ENCODE assay signal across 8 mouse cellular contexts in the genomic region with DNA sequence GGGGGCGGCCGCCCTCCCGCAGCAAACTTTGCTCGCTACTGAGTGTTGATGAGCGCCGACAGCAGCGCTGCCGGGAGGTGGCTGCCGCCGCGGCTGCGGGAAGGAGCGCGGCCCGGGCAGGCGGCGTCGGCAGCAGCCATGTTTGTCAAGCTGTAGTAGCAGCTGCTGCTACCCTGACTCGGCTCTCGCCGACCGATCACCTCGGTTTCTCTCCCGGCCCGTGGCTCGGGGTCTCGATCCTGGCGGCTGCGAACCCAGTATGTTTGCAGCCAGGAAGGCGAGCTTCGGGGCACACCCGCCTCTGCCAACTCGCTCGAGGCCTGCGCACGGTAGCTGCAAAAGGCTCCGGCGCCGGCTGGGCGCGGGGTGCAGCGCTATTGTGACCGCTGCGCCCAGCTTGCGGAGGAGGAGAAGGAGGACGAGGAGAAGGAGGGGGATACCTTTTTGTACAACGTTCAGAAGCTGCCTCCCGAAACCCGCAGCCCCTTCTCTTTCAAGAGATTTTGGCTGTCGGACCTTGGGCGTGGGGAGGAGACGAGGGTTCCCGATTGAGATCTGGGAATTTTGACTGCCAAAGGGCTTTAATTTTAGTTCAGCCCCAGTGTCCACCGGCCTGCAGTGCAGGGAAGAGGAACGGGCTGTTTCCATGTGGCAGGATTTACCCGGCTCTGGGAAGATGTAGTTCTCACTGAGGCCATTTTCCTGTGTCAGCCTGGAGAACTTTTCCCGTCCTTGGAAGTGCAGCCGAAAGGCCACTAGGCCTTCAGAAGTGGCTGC. TPM values are rescaled to one million over a fixed set of nuclear protein-coding genes. Genes with fewer than 3 reads are reported as not detected.
DNase-seq lines count a peak whose midpoint lies in the region; ATAC-seq and TF ChIP-seq lines count a peak whose summit lies in the region.

No protein-coding gene starts in this region.

- peaks cover 27% of the 10 kb centered on the region for H3K36me3 ChIP-seq in forebrain, embryonic 14.5 days (ENCODE audit: control insufficient read depth, insufficient read depth, low read length)
- H3K36me3 ChIP-seq in lung, postnatal 0 days (ENCODE audit: insufficient read depth, low read length), result peaks cover 7% of the 10 kb centered on the region; the same call in 1 of the 2 replicates

- peak overlapping the region; percentile 87 for H3K4me2 ChIP-seq in forebrain, embryonic 14.5 days (ENCODE audit: low read length)
- H3K4me2 ChIP-seq in lung, postnatal 0 days (replicated peaks; ENCODE audit: low read depth, low read length), result peak overlapping the region; percentile 81

- under 1% methylated on average over 55 of the region's 58 CpGs for WGBS in forebrain, embryonic 14.5 days
- under 1% methylated on average over 45 of the region's 58 CpGs for WGBS in lung, postnatal 0 days

- H3K4me1 ChIP-seq in forebrain, embryonic 14.5 days (ENCODE audit: control insufficient read depth, insufficient read depth, low read length), result peaks cover 41% of the 10 kb centered on the region
- peaks cover 21% of the 10 kb centered on the region; the same call in 1 of the 2 replicates for H3K4me1 ChIP-seq in lung, postnatal 0 days (ENCODE audit: insufficient read depth, low read depth, low read length)

- DNase-seq in MN1 (ENCODE audit: low spot score), result peak; percentile 47
- peak; percentile 65 for DNase-seq in cerebellum, adult 11 months
- DNase-seq in forebrain, embryonic 14.5 days (ENCODE audit: low spot score), result peak; percentile 60
- peak; percentile 54 for DNase-seq in heart, postnatal 25 days (ENCODE audit: low spot score)
- peak; percentile 43 to 49 for DNase-seq in layer of hippocampus, adult 8-10 months (ENCODE audit: low spot score in 2 of 2)
- peak; percentile 68 for DNase-seq in lung, postnatal 0 days (ENCODE audit: low spot score)
- DNase-seq in right cerebral cortex, postnatal 25 days, result peak; percentile 84
- peak; percentile 66 to 73 for DNase-seq in urinary bladder, postnatal 4 days (ENCODE audit: low spot score in 2 of 2)

- peak overlapping the region; percentile 79 for H3K4me3 ChIP-seq in forebrain, embryonic 14.5 days (ENCODE audit: low read depth, low read length)
- peak overlapping the region; percentile 75 for H3K4me3 ChIP-seq in lung, postnatal 0 days (ENCODE audit: low read depth, low read length)

- intact Hi-C loops in heart, postnatal 25 days (cut with DNase I), result loop anchor here (2.0 to 5.0 kb wide), 2 partner anchors 30 to 45 kb away; no protein-coding TSS in a partner anchor

- no peak for TF ChIP-seq EP300 in lung, postnatal 0 days (IDR thresholded peaks at IDR 0.05)

- TF ChIP-seq CTCF in lung, postnatal 0 days (IDR thresholded peaks at IDR 0.05), result peak; percentile 2; the same call in 1 of the 2 replicates

- H3K9me3 ChIP-seq in forebrain, embryonic 14.5 days (replicated peaks; ENCODE audit: control insufficient read depth, low read length), result no peaks in the 10 kb centered on the region
- H3K9me3 ChIP-seq in lung, postnatal 0 days (ENCODE audit: low read length), result no peaks in the 10 kb centered on the region

- peak; percentile 13 for ATAC-seq in forebrain, embryonic 14.5 days
- ATAC-seq in lung, postnatal 0 days, result no peak

- H3K9ac ChIP-seq in forebrain, embryonic 14.5 days (ENCODE audit: low read length), result peak overlapping the region; percentile 96
- peak overlapping the region; percentile 88 for H3K9ac ChIP-seq in lung, postnatal 0 days (replicated peaks; ENCODE audit: low read depth)

- H3K27ac ChIP-seq in forebrain, embryonic 14.5 days (ENCODE audit: low read depth, low read length), result peak overlapping the region; percentile 97
- H3K27ac ChIP-seq in lung, postnatal 0 days (ENCODE audit: low read length), result peak overlapping the region; percentile 98

- H3K27me3 ChIP-seq in forebrain, embryonic 14.5 days (replicated peaks; ENCODE audit: control insufficient read depth, insufficient read depth, low read length), result no peaks in the 10 kb centered on the region
- H3K27me3 ChIP-seq in lung, postnatal 0 days (replicated peaks; ENCODE audit: insufficient read depth, low read length), result no peaks in the 10 kb centered on the region

RNA-seq across cellular contexts. Expression of gene Nsd1, which starts 3.0 kb away (rescaled TPM):
- polyA plus RNA-seq in forebrain, embryonic 14.5 days (2014; fragmentation: Nextera tagmentation; extraction: Ambion mirVana), result 52.3 and 61.1 TPM in 2 replicates
- 10 to 100 TPM; 59.1 to 65.4 TPM for total RNA-seq in heart, postnatal 25 days (2021)
- 100 to 1,000 TPM; 107 to 141 (median 129) TPM for total RNA-seq in layer of hippocampus, adult 8-10 months (2022)
- 52.4 and 55.7 TPM in 2 replicates for polyA plus RNA-seq in lung, postnatal 0 days (2015; fragmentation: Nextera tagmentation; extraction: Ambion mirVana)
